Mouse (Mus musculus): Measurements from ENCODE around the gene Fam187b. TPM values are rescaled to one million over a fixed set of nuclear protein-coding genes. Genes with fewer than 3 reads are reported as not detected.
A peak's percentile ranks its signal among the peaks of the same experiment; 100 is the strongest.

Fam187b gene
- polyA plus RNA-seq, 1 experiment from 2014 or later = 1.4 TPM

DNA sequence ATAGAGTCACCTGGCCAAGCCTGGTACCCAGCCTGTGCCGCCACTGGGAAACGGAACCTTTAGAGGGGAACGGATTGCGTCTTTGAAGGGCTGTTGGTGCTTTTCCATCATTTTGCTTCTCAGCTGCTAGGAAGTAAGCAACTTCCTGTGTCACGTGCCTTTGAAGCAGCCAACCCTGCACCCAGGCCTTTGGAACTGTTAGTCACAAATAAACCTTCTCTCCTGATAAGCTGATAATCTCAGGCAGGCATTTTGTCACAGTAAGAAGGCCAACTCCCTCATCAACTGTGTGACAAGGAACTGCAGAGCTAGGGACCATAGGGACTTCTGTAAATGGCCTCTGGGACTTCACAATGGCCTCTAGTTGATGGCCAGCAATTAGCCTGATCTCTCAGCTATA lies 18.6 kb downstream of the Fam187b start:
- Histone ChIP-seq H3K27me3 (no peaks in the 10 kb centered on the region), H3K9me3 (replicated peaks) (no peaks in the 10 kb centered on the region; the same call in 1 of the 2 replicates), H3K4me3 (no peak overlapping the region), H3K9ac (no peak overlapping the region), H3K36me3 (no peaks in the 10 kb centered on the region), H3K4me2 (replicated peaks) (no peak overlapping the region), H3K27ac (no peak overlapping the region), H3K4me1 (no peaks in the 10 kb centered on the region)
- WGBS = 82% methylated on average over 5 of the region's 5 CpGs
- no peak for ATAC-seq (ENCODE audit: low FRiP score)

DNA sequence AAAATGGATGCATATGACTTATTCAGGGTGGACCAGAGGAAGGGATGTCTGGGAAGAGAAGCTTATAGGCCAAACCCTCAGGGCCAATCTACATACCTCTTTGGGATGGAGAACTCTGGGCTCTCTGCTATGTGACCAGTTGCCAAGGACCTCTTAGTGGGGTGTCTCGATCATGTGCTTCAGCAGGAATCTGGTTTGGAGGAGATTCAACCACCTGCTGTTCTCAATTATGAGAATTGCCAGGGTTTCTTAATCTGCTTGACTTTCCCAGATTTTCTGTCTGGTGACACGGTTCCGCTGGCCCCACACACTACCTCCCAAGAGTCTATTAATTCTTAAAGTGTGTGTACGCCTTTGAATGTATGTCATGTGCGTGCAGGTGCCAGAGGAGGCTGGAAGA lies 20.4 kb downstream of the Fam187b start:
- Histone ChIP-seq H3K27ac (no peak overlapping the region), H3K27me3 (no peaks in the 10 kb centered on the region), H3K4me3 (no peak overlapping the region), H3K36me3 (no peaks in the 10 kb centered on the region), H3K4me2 (replicated peaks) (no peak overlapping the region), H3K9ac (no peak overlapping the region), H3K9me3 (replicated peaks) (no peaks in the 10 kb centered on the region; the same call in 1 of the 2 replicates), H3K4me1 (no peaks in the 10 kb centered on the region)
- ATAC-seq (ENCODE audit: low FRiP score) = no peak
- 91% methylated on average over 5 of the region's 5 CpGs for WGBS

DNA sequence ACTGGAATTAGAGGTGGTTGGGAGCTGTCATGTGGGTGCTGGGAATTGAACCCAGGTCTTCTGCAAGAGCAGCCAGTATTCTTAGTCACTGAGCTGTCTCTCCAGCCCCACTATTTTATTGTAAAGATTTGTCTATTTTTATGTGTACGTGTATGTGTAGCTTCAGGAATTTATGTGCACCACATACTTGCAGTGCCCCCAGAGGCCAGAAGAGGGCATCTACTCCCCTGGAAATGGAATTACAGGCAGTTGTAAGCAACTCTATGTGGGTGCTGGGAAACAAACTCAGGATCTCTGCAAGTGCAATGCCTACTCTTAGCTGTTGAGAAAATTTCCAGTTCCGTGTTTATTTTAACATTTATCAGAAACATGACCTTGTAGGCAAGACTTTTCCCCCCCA lies 22.9 kb downstream of the Fam187b start:
- Histone ChIP-seq H3K36me3 (no peaks in the 10 kb centered on the region), H3K27me3 (no peaks in the 10 kb centered on the region), H3K4me1 (peaks cover 9% of the 10 kb centered on the region; the same call in 1 of the 2 replicates), H3K9ac (no peak overlapping the region), H3K9me3 (replicated peaks) (no peaks in the 10 kb centered on the region; the same call in 1 of the 2 replicates), H3K4me2 (replicated peaks) (no peak overlapping the region), H3K4me3 (no peak overlapping the region), H3K27ac (no peak overlapping the region)
- ATAC-seq (ENCODE audit: low FRiP score) = no peak
- WGBS = 91% methylated on average over 2 of the region's 2 CpGs

DNA sequence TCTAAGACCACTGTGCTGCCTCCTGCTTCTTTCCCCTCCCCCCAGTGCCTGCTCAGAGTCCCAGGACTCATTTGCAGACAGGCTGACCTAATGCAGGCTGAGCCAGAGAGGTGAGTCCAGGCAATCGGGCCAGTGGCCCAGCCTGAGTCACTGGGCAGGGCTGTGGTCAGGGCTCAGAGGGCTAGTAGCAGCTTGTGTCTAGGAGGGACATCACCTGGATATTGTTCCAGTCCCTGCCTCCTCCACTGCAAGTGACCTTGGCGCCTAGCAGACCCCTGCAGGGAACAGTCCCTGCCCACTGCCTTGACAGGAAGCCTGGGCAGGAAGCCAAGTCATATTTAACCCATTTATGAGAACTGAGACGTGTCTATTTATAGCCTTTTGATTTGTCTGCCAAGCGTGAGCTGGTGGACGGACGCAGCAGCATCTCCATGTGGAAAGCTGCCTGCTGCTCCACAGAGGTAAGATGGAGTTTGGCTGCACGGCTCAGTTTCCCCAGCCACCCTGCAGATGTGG lies 27.0 kb downstream of the Fam187b start:
- Histone ChIP-seq H3K4me1 (peaks cover 9% of the 10 kb centered on the region; the same call in 1 of the 2 replicates), H3K9ac (no peak overlapping the region)
- 45% methylated on average over 7 of the region's 7 CpGs for WGBS

DNA sequence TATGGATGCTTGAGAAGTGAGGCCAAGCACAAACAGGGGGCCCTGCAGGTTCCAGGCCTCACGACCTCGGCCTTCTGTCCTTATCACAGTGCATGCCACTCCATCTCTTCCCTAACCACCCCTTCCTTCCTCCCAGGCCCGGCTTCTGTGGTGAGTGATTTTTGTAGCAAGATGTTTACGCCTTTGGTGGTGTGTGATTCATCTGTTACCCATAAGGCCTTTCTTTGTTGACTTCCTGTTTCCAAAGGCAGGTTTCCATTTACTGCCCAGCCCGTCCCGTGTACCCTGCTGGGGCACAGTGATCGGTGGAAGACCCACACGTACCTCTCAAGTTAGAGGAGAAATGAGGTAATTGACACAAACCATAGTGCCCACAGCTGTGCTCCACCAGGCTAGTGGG lies 29.1 kb downstream of the Fam187b start:
- Histone ChIP-seq H3K4me1 (peaks cover 9% of the 10 kb centered on the region; the same call in 1 of the 2 replicates), H3K9ac (no peak overlapping the region), H3K4me3 (no peak overlapping the region), H3K4me2 (replicated peaks) (no peak overlapping the region), H3K27ac (no peak overlapping the region), H3K9me3 (replicated peaks) (no peaks in the 10 kb centered on the region), H3K36me3 (no peaks in the 10 kb centered on the region), H3K27me3 (no peaks in the 10 kb centered on the region)
- WGBS = 74% methylated on average over 8 of the region's 8 CpGs
- no peak for ATAC-seq (ENCODE audit: low FRiP score)

More for the DNA sequence above, 27.0 kb downstream of the Fam187b start:
- Histone ChIP-seq H3K36me3 (no peaks in the 10 kb centered on the region), H3K4me3 (no peak overlapping the region), H3K9me3 (replicated peaks) (no peaks in the 10 kb centered on the region; the same call in 1 of the 2 replicates), H3K27me3 (no peaks in the 10 kb centered on the region), H3K27ac (no peak overlapping the region), H3K4me2 (replicated peaks) (no peak overlapping the region)
- ATAC-seq (ENCODE audit: low FRiP score) = no peak

DNA sequence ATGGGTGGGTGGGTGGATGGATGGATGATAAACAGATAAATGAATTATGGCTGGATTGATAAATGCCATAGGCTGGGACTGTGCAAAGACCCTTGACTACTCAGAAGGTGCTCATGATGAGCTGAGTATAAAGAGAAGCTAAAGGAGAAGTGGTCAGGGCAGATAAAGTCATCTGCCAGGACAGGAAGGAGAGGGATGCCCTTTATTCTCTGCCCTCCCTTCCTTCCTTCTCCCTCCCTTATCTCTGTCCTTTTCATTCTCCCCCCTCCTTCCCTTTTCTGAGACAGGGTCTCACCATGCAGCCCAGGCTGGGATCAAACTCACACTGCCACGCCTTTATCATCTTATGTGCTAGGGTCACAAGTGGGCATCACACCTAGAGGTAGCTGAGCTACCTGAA lies 34.2 kb downstream of the Fam187b start:
- H3K27ac ChIP-seq = no peak overlapping the region
- no peaks in the 10 kb centered on the region for H3K4me1 ChIP-seq
- no peaks in the 10 kb centered on the region for H3K27me3 ChIP-seq
- H3K9me3 ChIP-seq (replicated peaks) = no peaks in the 10 kb centered on the region
- H3K4me2 ChIP-seq (replicated peaks) = no peak overlapping the region
- no peak for ATAC-seq (ENCODE audit: low FRiP score)
- H3K36me3 ChIP-seq = no peaks in the 10 kb centered on the region
- 70% methylated on average over 1 of the region's 1 CpGs for WGBS
- H3K9ac ChIP-seq = no peak overlapping the region
- H3K4me3 ChIP-seq = no peak overlapping the region

DNA sequence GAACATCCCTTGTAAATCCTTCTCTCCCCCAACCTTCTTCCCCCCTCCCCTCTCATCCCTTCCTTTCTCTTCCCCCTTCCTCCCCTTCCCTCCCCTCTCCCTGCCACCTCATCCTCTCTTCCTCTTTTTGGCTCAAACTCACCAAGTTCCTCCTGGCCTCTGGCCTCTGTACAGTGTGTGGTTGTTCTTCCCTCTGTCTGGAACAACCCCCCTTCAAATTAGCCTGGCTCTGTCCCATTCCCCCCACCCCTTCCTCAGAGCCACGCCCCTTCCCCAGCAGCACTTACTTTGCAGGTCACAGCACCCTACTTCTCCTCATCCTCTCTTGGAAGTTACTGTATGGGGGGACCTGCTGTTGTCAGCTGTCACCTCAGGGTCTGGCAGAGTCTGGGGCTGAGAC lies 34.6 kb downstream of the Fam187b start:
- Histone ChIP-seq H3K9me3 (replicated peaks) (no peaks in the 10 kb centered on the region), H3K4me2 (replicated peaks) (no peak overlapping the region), H3K4me1 (no peaks in the 10 kb centered on the region), H3K36me3 (no peaks in the 10 kb centered on the region), H3K9ac (no peak overlapping the region), H3K27ac (no peak overlapping the region), H3K27me3 (no peaks in the 10 kb centered on the region), H3K4me3 (no peak overlapping the region)
- no peak for ATAC-seq (ENCODE audit: low FRiP score)
- 50% methylated on average over 1 of the region's 1 CpGs for WGBS

DNA sequence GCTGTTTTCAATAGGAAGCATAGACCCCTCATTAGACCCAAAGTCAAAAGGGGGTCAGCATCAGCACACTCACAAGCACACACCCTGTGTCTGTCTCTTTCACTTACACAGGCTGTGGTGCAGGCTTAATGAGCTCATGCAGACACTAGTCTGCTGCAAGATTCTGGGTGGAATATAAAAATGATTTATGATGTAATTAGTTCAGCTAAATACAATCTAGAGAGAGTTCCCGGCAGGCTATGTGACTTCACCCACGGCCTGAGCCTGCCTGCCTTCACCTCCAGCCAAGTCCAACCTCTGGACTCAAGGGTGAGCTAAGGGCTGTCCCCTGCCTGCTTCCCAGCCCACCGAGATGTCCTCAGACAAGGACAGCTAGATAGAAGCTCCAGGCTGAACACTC lies 35.3 kb downstream of the Fam187b start:
- no peaks in the 10 kb centered on the region for H3K9me3 ChIP-seq (replicated peaks)
- H3K9ac ChIP-seq = no peak overlapping the region
- no peaks in the 10 kb centered on the region for H3K36me3 ChIP-seq
- no peak overlapping the region for H3K4me2 ChIP-seq (replicated peaks)
- no peak overlapping the region for H3K4me3 ChIP-seq
- H3K27me3 ChIP-seq = no peaks in the 10 kb centered on the region
- no peak for ATAC-seq (ENCODE audit: low FRiP score)
- H3K27ac ChIP-seq = no peak overlapping the region
- no peaks in the 10 kb centered on the region for H3K4me1 ChIP-seq
- WGBS = 74% methylated on average over 3 of the region's 3 CpGs

DNA sequence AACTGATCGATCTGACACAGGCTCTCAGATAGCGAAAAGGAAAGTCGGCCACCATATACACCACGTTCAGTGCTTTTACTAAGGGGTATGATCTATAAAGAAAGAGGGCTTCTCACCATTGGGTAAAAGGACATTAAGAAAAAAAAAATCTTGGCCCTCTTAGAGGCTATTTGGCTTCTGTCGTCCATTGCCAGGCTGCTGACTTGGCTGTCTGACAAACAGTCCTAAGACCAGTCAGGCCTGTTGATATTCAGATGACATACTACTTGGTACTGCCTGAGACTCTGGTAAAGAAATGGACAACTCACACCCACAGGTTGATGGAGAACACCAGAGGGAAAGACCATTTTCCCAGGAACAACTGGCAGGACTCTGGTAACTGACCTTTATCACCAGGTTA lies 39.4 kb downstream of the Fam187b start:
- Histone ChIP-seq H3K9ac (no peak overlapping the region), H3K36me3 (no peaks in the 10 kb centered on the region), H3K4me3 (no peak overlapping the region), H3K27ac (no peak overlapping the region), H3K4me1 (peaks cover 12% of the 10 kb centered on the region), H3K27me3 (no peaks in the 10 kb centered on the region), H3K4me2 (replicated peaks) (no peak overlapping the region), H3K9me3 (replicated peaks) (no peaks in the 10 kb centered on the region)
- no peak for ATAC-seq (ENCODE audit: low FRiP score)
- WGBS = 89% methylated on average over 5 of the region's 5 CpGs

DNA sequence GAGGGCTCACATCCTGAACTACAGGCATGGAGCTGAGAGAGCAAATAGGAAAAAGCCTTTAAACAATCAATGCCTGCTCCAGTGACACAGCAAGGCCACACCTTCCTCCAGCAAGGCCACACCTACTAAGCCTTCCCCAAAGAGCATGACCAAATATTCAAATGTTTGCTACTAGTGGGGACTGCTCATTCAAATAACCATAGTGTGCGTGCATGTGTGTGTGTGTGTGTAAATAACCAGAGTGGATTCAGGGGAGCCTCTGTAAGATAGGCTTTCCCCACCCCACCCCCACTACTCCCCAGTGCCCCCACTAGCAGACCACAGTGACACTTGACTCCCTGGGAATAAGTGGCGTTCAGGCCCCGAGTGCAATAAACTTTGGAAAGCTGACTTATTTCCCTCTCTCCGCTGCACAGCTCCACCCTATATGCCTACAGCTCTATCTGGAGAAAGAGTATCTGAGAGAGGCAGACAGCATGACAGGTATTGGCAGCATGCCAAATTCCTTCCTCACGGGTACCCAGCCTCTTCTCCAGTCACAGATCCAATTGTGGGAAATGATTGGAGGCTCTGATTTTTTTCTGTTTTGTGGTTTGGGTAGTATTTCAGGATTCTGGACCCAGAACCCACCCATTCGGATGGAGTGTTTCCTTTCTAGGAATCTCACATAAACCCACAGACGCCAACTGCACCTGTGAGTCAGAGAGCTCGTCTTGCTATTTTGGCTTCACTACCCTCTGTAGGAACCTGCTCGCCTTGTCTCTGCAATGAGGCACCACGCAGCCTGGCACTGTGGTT lies 43.7 kb downstream of the Fam187b start:
- 54% methylated on average over 10 of the region's 10 CpGs for WGBS
- Histone ChIP-seq H3K4me2 (replicated peaks) (no peak overlapping the region), H3K36me3 (no peaks in the 10 kb centered on the region)

DNA sequence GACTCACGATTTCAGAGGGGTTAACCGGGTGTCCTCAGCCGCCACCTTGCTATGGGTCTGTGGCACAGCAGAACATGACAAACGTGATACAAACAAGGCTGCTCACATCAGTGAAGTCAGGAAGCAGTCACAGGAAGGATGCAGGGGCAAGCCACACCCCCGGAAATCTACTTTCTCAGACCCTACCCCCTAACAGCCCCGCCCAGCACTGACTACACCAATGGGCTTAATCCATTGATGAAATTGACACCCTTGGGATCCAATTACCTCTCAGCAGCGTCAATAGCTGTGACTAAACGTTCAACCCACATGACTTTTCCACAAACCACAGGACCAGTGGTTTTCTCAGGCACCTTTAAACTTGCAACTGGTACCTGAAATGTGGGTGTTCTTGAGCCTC lies 55.0 kb downstream of the Fam187b start:
- WGBS = 80% methylated on average over 8 of the region's 8 CpGs
- Histone ChIP-seq H3K27me3 (no peaks in the 10 kb centered on the region), H3K9me3 (replicated peaks) (no peaks in the 10 kb centered on the region), H3K27ac (no peak overlapping the region), H3K4me3 (no peak overlapping the region), H3K36me3 (no peaks in the 10 kb centered on the region), H3K9ac (no peak overlapping the region), H3K4me2 (replicated peaks) (no peak overlapping the region), H3K4me1 (no peaks in the 10 kb centered on the region)
- ATAC-seq (ENCODE audit: low FRiP score) = no peak

More for the DNA sequence above, 43.7 kb downstream of the Fam187b start:
- peaks cover 12% of the 10 kb centered on the region for H3K4me1 ChIP-seq
- no peak overlapping the region for H3K9ac ChIP-seq
- no peaks in the 10 kb centered on the region for H3K27me3 ChIP-seq
- H3K9me3 ChIP-seq (replicated peaks) = no peaks in the 10 kb centered on the region
- H3K4me3 ChIP-seq = no peak overlapping the region
- no peak overlapping the region for H3K27ac ChIP-seq
- peak; percentile 26; the same call in 1 of the 2 replicates for ATAC-seq (ENCODE audit: low FRiP score)

DNA sequence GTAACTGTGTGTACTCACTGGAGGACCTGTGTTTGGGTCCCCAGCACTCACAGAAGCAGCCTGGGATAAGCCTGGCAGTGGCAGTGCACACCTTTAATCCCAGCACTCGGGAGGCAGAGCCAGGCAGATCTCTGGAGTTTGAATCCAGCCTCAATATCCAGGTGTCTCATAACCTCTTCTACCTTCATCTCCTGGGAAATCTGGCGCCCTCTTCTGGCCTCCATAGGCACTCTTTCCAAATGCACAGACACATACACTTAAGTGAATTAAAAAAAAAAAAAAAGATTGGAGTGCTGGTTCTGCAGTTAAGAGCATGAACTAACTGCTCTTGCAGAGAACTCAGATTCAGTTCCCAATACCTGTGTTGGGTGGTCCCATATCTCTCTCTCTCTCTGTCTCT lies 57.1 kb downstream of the Fam187b start:
- no peaks in the 10 kb centered on the region for H3K9me3 ChIP-seq (replicated peaks)
- no peak for ATAC-seq (ENCODE audit: low FRiP score)
- no peaks in the 10 kb centered on the region for H3K27me3 ChIP-seq
- no peaks in the 10 kb centered on the region for H3K4me1 ChIP-seq
- no peak overlapping the region for H3K4me3 ChIP-seq
- no peak overlapping the region for H3K9ac ChIP-seq
- no peak overlapping the region for H3K4me2 ChIP-seq (replicated peaks)
- H3K36me3 ChIP-seq = no peaks in the 10 kb centered on the region
- no peak overlapping the region for H3K27ac ChIP-seq
- WGBS = 69% methylated on average over 2 of the region's 2 CpGs

DNA sequence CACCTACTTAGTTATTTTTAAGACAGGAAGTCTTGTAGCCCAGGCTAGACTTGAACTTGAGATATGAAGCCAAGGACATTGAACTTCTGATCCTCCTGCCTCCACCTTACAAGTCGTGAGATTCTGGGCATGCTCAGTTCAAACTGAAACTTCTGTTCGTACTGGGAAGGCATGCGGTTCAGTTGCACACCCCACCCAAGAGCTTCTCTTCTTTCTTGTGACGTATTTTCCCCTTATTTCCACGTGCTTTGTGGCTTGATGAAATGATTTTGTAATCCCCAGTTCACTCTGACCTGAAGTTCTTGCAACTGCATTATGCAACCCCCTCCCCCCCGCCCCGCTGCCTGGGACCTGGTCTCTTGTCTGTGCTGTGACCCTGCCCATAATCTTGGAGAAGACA lies 58.1 kb downstream of the Fam187b start:
- no peaks in the 10 kb centered on the region for H3K27me3 ChIP-seq
- H3K9me3 ChIP-seq (replicated peaks) = no peaks in the 10 kb centered on the region
- no peak overlapping the region for H3K27ac ChIP-seq
- no peak overlapping the region for H3K4me3 ChIP-seq
- H3K4me2 ChIP-seq (replicated peaks) = no peak overlapping the region
- H3K4me1 ChIP-seq = no peaks in the 10 kb centered on the region
- H3K36me3 ChIP-seq = no peaks in the 10 kb centered on the region
- no peak for ATAC-seq (ENCODE audit: low FRiP score)
- 86% methylated on average over 7 of the region's 7 CpGs for WGBS
- no peak overlapping the region for H3K9ac ChIP-seq
